Mouse (Mus musculus) hindbrain, embryonic 15.5 days (tissue): ENCODE results near the gene AL732309.1. TPM values are rescaled to one million over a fixed set of nuclear protein-coding genes. Genes with fewer than 3 reads are reported as not detected.

Experiments
- ATAC-seq: fragments of 200-750 bp; cut with Nextera tagmentation; 2 replicates; pipeline ENCODE4 v1.8.0; 2017; ENCODE audit warnings: low read depth, moderate number of reproducible peaks, moderate TSS enrichment; ENCODE audit not compliant: low FRiP score
- H3K27ac ChIP-seq: fragments of 300-500 bp; sonication (generic); replicated peaks from 2 replicates; pipeline ENCODE4 v1.5.1; 2015; ENCODE audit warnings: mild to moderate bottlenecking, inconsistent platforms
- H3K27me3 ChIP-seq: fragments of 300-500 bp; sonication (generic); 2 replicates; pipeline ENCODE4 v1.6.1; 2015; ENCODE audit warnings: control low read depth, inconsistent platforms
- H3K36me3 ChIP-seq: fragments of 300-500 bp; sonication (generic); 2 replicates; pipeline ENCODE4 v1.6.1; 2015; ENCODE audit warnings: control low read depth, inconsistent platforms
- H3K4me1 ChIP-seq: fragments of 300-500 bp; sonication (generic); replicated peaks from 2 replicates; pipeline ENCODE4 v1.6.1; 2015; ENCODE audit warnings: control low read depth, inconsistent platforms
- H3K4me2 ChIP-seq: fragments of 300-500 bp; sonication (generic); 2 replicates; pipeline ENCODE4 v1.6.1; 2015; ENCODE audit warnings: moderate library complexity, mild to moderate bottlenecking, inconsistent platforms
- H3K4me3 ChIP-seq: fragments of 300-500 bp; sonication (generic); 2 replicates; pipeline ENCODE4 v1.5.1; 2015; ENCODE audit warnings: mild to moderate bottlenecking, inconsistent platforms
- H3K9ac ChIP-seq: fragments of 300-500 bp; sonication (generic); 2 replicates; pipeline ENCODE4 v1.6.1; 2015; ENCODE audit warnings: inconsistent platforms
- H3K9me3 ChIP-seq: fragments of 300-500 bp; sonication (generic); 2 replicates; pipeline ENCODE4 v1.6.1; 2016; ENCODE audit warnings: control low read depth, inconsistent platforms
- WGBS: fragments of 180-500 bp; shearing (Covaris S2); methylation state at CpG from one replicate; pipeline ENCODE4 v1.1.7; 2015; 5-methylcytosine and 5-hydroxymethylcytosine counted together
- polyA plus RNA-seq: library from polyadenylated mRNA; unstranded; fragments of >200 nt; fragmentation: Nextera tagmentation; extraction: Ambion mirVana; gene quantifications from 2 replicates; pipeline ENCODE4 v1.2.1, GENCODE M21; 2015

The AL732309.1 gene
- polyA plus RNA-seq, 1 experiment from 2014 or later: 6.3 TPM

- Histone ChIP-seq H3K4me3 (no peak overlapping the region), H3K4me1 (peaks cover 37% of the 10 kb centered on the region), H3K36me3 (peaks cover 36% of the 10 kb centered on the region), H3K9me3 (no peaks in the 10 kb centered on the region), H3K27ac (no peak overlapping the region), H3K4me2 (no peak overlapping the region), H3K9ac (no peak overlapping the region), H3K27me3 (peaks cover 39% of the 10 kb centered on the region)
- ATAC-seq: no peak
- WGBS: 57% methylated on average over 7 of the region's 7 CpGs
Measured at GRCm38 (mm10) chr2:25286837-25287636, 40.4 kb upstream of the AL732309.1 start.

DNA sequence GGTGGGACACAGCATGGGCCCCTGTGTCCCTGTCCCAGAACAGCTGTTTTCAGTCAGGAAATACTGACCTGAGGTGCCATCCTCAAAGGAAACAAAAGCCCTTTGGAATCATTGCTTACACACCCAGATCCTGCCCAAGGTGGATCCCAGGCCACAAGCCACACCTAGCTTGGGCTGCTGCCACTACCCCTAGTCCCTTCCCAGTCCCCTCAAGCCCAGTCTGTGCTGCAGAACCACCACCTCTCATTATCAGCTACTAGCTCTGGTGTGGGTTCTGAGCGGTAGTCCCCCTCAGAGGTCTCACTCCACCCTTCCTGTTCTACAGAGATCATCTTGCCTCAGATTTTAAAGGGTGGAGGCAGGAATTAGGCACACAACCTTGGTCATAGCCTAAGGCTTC is 39.7 kb upstream of the AL732309.1 start:
- ATAC-seq: no peak
- Histone ChIP-seq H3K4me3 (no peak overlapping the region), H3K4me1 (peaks cover 30% of the 10 kb centered on the region), H3K36me3 (peaks cover 41% of the 10 kb centered on the region), H3K9me3 (no peaks in the 10 kb centered on the region), H3K9ac (no peak overlapping the region), H3K27me3 (peaks cover 32% of the 10 kb centered on the region), H3K4me2 (no peak overlapping the region), H3K27ac (no peak overlapping the region)
- 95% methylated on average over 1 of the region's 1 CpGs for WGBS

DNA sequence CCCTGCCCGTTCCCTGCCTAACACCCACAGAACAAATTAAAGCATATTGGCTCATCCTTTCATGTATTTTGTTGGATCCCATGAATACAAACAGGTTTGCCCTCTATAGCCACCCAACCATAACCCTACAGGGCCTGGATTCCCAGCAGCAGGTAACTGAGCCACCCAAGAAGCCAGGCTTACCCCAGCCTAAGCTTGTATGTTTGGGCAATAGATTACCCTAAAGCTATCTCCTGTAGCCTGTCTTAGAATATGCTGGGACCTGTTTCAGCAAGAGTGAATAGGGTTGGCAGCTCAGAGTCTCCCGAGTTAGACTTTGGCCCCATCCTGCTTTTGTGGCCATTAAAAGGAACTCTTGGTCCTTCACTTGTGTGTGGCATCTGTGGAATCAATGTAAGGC is 38.9 kb upstream of the AL732309.1 start:
- Histone ChIP-seq H3K4me1 (peaks cover 22% of the 10 kb centered on the region), H3K4me2 (no peak overlapping the region), H3K27ac (no peak overlapping the region), H3K9ac (no peak overlapping the region), H3K9me3 (no peaks in the 10 kb centered on the region), H3K27me3 (peaks cover 26% of the 10 kb centered on the region), H3K36me3 (peaks cover 48% of the 10 kb centered on the region), H3K4me3 (no peak overlapping the region)
- 91% methylated on average over 2 of the region's 2 CpGs for WGBS
- ATAC-seq: no peak

DNA sequence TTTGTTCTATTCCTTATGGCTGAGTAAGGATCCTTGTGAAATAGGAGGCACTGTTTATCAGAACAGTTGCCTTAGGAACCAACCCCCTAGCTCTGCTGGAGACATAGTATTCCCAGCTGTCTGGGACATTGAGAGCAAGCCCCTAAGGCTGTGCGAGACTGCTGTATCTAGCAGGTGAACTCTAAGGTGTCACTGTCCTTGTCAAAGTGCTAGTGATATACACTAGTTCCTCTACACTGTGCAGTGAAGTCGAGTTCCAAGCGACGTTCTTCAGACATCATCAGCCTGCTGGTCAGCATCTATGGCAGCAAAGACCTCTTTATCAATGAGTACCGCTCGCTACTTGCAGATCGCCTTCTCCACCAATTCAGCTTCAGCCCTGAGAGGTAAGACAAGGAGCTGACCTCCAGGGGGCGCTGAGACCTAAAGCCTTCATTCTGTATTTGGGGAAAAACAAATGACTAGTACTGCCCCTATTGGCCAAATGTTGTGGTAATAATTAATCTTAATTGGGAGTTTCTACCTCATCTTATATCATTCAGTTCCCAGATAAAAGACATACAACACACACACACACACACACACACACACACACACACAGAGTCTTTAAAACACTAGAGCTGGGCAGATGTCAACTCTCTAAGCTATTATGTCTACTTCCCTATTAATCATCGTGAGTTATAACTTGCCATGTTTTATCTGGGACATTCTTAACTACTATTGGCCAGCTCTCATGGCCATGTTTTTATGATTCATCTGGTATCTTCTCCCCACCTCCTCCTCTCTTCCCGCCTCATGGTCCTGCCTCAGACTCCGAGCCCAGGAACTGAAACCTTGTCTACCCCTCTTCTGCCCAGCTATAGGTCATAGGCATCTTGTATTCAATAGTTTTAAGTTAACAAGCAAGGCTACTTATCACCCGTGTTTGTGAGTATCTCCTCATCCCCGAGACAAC is 32.5 kb upstream of the AL732309.1 start:
- H3K27me3 ChIP-seq: no peaks in the 10 kb centered on the region
- H3K36me3 ChIP-seq: peaks cover 94% of the 10 kb centered on the region
- WGBS: 64% methylated on average over 13 of the region's 13 CpGs
- peaks cover 8% of the 10 kb centered on the region for H3K4me1 ChIP-seq
- no peak; the same call in 1 of the 2 replicates for ATAC-seq
- H3K4me2 ChIP-seq: no peak overlapping the region
- H3K4me3 ChIP-seq: no peak overlapping the region
- no peaks in the 10 kb centered on the region for H3K9me3 ChIP-seq
- no peak overlapping the region for H3K9ac ChIP-seq
- H3K27ac ChIP-seq: no peak overlapping the region

GRCm38 (mm10) chr2:25273010-25273409 is 26.3 kb upstream of the AL732309.1 start:
- Histone ChIP-seq H3K36me3 (peaks cover 61% of the 10 kb centered on the region), H3K4me3 (peak overlapping the region; percentile 87), H3K9ac (peak overlapping the region; percentile 91), H3K27me3 (no peaks in the 10 kb centered on the region), H3K27ac (peak overlapping the region; percentile 79), H3K9me3 (no peaks in the 10 kb centered on the region), H3K4me1 (peaks cover 46% of the 10 kb centered on the region), H3K4me2 (peak overlapping the region; percentile 97)
- 42% methylated on average over 16 of the region's 16 CpGs for WGBS
- no peak for ATAC-seq

- ATAC-seq: peak; percentile 71
- Histone ChIP-seq H3K36me3 (peaks cover 56% of the 10 kb centered on the region), H3K9me3 (no peaks in the 10 kb centered on the region), H3K4me1 (peaks cover 51% of the 10 kb centered on the region), H3K27me3 (no peaks in the 10 kb centered on the region), H3K4me2 (peak overlapping the region; percentile 97), H3K4me3 (peak overlapping the region; percentile 87), H3K9ac (peak overlapping the region; percentile 91), H3K27ac (peak overlapping the region; percentile 79)
- WGBS: 1% methylated on average over 16 of the region's 29 CpGs
Measured at GRCm38 (mm10) chr2:25272515-25272914, 25.9 kb upstream of the AL732309.1 start.

- H3K4me2 ChIP-seq: peak within 1 kb of the TSS; percentile 97
- no peaks in the 10 kb centered on the region for H3K27me3 ChIP-seq
- under 1% methylated on average over 55 of the region's 55 CpGs for WGBS
- peak; percentile 96 for ATAC-seq
- peaks cover 52% of the 10 kb centered on the region for H3K36me3 ChIP-seq
- H3K9me3 ChIP-seq: no peaks in the 10 kb centered on the region
- H3K4me1 ChIP-seq: peaks cover 56% of the 10 kb centered on the region
- H3K9ac ChIP-seq: peak within 1 kb of the TSS; percentile 91
- peak within 1 kb of the TSS; percentile 87 for H3K4me3 ChIP-seq
- H3K27ac ChIP-seq: peak within 1 kb of the TSS; percentile 79
Measured at GRCm38 (mm10) chr2:25271827-25272511, 25.3 kb upstream of the AL732309.1 start, which contains the start of the genes Ssna1 and Anapc2. Gene Ssna1 (minus strand): TSS chr2:25272438. Gene Anapc2 (plus strand): TSS chr2:25272478.

DNA sequence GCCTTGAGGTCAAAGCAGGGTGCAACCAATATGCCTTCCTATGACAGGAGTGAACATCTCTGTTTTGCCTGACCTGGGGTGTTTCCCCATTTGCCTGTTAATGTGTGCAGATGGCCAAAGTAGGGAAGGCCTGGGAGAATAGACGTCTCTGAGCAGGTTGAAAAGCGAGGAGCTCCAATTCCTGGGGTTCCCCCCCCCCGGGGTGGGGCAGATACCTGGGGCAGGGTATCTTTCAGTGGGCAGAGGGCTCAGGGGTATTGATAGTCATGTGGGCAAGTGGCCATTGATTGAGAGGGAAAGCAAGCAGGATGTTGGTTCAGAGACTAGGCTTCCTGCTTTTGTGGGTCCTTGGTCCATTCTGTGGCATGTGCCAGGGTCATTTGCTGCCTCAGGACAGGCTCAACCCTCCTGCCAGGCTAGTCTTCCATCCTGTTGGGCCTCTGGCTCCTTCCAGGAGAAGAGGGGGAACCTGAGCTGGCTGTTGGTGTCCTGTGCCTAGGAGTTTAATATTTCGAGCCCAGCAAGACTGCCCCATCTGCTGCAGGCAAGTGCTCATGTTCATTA is 21.2 kb upstream of the AL732309.1 start:
- H3K4me1 ChIP-seq: peaks cover 74% of the 10 kb centered on the region
- H3K4me3 ChIP-seq: no peak overlapping the region
- H3K9me3 ChIP-seq: no peaks in the 10 kb centered on the region
- no peak overlapping the region for H3K9ac ChIP-seq
- peaks cover 17% of the 10 kb centered on the region; the same call in 1 of the 2 replicates for H3K36me3 ChIP-seq
- no peak overlapping the region; the same call in 1 of the 2 replicates for H3K4me2 ChIP-seq
- 71% methylated on average over 4 of the region's 4 CpGs for WGBS
- no peaks in the 10 kb centered on the region for H3K27me3 ChIP-seq
- ATAC-seq: no peak
- no peak overlapping the region for H3K27ac ChIP-seq

GRCm38 (mm10) chr2:25267241-25267640 is 20.6 kb upstream of the AL732309.1 start:
- peak overlapping the region; percentile 73 for H3K27ac ChIP-seq
- H3K9ac ChIP-seq: no peak overlapping the region
- peaks cover 72% of the 10 kb centered on the region for H3K4me1 ChIP-seq
- no peak for ATAC-seq
- peak overlapping the region; percentile 94 for H3K4me2 ChIP-seq
- H3K4me3 ChIP-seq: peak overlapping the region; percentile 10; the same call in 1 of the 2 replicates
- H3K27me3 ChIP-seq: no peaks in the 10 kb centered on the region
- no peaks in the 10 kb centered on the region for H3K9me3 ChIP-seq
- H3K36me3 ChIP-seq: peaks cover 17% of the 10 kb centered on the region; the same call in 1 of the 2 replicates

DNA sequence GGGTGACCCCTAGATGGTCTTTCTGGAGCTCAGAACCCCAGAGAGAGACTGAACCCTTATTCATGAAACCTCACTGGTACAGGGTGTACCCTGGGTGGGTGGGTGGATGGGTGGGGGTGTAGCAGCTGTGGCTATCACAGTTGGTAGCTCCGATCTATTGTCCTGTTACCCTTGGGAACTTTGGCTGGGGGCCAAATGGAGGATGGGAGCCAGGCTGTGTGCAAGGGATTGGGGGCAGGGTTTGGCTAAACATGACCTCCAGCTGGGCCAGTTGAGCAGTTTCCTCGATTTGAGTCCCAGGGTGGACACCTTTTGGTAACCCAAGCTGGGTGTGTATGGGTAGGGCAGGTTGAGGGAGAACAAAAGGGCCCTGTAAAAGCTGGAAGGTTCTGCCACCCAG is 20.1 kb upstream of the AL732309.1 start:
- no peaks in the 10 kb centered on the region for H3K9me3 ChIP-seq
- ATAC-seq: no peak
- 0 out of 2 replicates have a peak overlapping the region, but pooled peaks have one; percentile 13 for H3K9ac ChIP-seq
- H3K4me2 ChIP-seq: peak overlapping the region; percentile 94
- peak overlapping the region; percentile 73 for H3K27ac ChIP-seq
- peak overlapping the region; percentile 10; the same call in 1 of the 2 replicates for H3K4me3 ChIP-seq
- WGBS: 27% methylated on average over 2 of the region's 2 CpGs
- H3K27me3 ChIP-seq: no peaks in the 10 kb centered on the region
- peaks cover 72% of the 10 kb centered on the region for H3K4me1 ChIP-seq
- H3K36me3 ChIP-seq: peaks cover 17% of the 10 kb centered on the region; the same call in 1 of the 2 replicates
